Mouse (Mus musculus): ENCODE data around the gene Olfr1298. TPM values are rescaled to one million over a fixed set of nuclear protein-coding genes. Genes with fewer than 3 reads are reported as not detected.

Olfr1298 gene
- polyA plus RNA-seq (2015; fragmentation: Nextera tagmentation; extraction: Ambion mirVana), result not detected in 2 replicates

DNA sequence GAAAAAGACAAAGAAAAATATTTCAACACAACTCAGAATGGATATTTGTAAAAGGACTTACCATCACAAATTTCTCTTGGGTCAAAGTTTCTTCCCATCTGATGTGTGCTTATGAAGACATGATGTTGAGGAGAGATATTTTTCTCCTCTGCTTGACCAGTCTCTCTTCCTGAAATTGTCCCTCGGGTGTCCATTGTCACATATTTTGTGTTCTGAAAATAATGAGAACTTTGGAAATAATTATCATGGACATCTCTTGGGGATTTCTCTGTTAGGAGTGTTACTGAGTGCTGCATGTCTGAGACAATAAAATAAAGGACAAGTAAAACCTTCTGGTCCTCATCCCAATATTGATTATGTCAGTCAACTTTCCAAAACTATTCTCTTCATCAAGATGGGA lies at the start of gene Olfr1298:
TSS of gene Olfr1298 (minus strand) at position 101 of the 400 bp plus-strand sequence.
- no peaks in the 10 kb centered on the region for H3K36me3 ChIP-seq (ENCODE audit: control insufficient read depth, insufficient read depth)
- 93% methylated on average over 1 of the region's 1 CpGs for WGBS

DNA sequence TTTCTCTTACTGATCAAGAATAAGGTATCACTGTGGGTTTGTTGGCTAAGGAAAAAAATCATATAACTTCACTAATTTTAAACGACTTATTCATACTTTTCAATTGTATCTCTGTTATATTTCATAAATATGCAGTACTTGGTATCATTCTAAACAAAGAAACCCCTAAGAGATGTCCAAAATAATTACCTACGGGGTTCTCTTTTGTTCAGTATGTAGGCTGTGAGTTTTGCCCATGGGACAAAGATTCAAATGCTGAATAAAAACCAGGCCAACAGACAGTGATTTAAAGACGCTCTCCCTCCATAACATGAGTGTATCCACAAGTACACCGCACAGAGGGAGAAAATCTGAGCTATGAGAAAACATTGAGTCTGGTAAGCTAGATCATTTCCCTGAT lies 12.1 kb upstream of the Olfr1298 start, which contains the start of gene Olfr1299:
TSS of gene Olfr1299 (plus strand) at position 301 of the 400 bp plus-strand sequence.
- Histone ChIP-seq H3K27me3 (replicated peaks; ENCODE audit: control insufficient read depth, insufficient read depth, low read length) (no peaks in the 10 kb centered on the region), H3K4me1 (replicated peaks; ENCODE audit: control insufficient read depth, insufficient read depth, low read length) (no peaks in the 10 kb centered on the region), H3K9ac (replicated peaks; ENCODE audit: low read depth, low read length) (no peak within 1 kb of the TSS), H3K27ac (ENCODE audit: low read length) (no peak within 1 kb of the TSS), H3K36me3 (ENCODE audit: control insufficient read depth, insufficient read depth) (no peaks in the 10 kb centered on the region), H3K4me3 (replicated peaks; ENCODE audit: low read length) (no peak within 1 kb of the TSS), H3K9me3 (ENCODE audit: control insufficient read depth, low read length) (no peaks in the 10 kb centered on the region), H3K4me2 (ENCODE audit: low read length) (no peak within 1 kb of the TSS)
- 81% methylated on average over 4 of the region's 4 CpGs for WGBS
- no peak for ATAC-seq

More for the DNA sequence above, at the start of gene Olfr1298:
- no peak within 1 kb of the TSS for H3K4me2 ChIP-seq (ENCODE audit: low read length)
- H3K4me1 ChIP-seq (replicated peaks; ENCODE audit: control insufficient read depth, insufficient read depth, low read length), result no peaks in the 10 kb centered on the region
- no peak within 1 kb of the TSS for H3K4me3 ChIP-seq (replicated peaks; ENCODE audit: low read length)
- H3K27ac ChIP-seq (ENCODE audit: low read length), result no peak within 1 kb of the TSS
- H3K9ac ChIP-seq (replicated peaks; ENCODE audit: low read depth, low read length), result no peak within 1 kb of the TSS
- H3K9me3 ChIP-seq (ENCODE audit: control insufficient read depth, low read length), result no peaks in the 10 kb centered on the region
- no peak for ATAC-seq
- no peaks in the 10 kb centered on the region for H3K27me3 ChIP-seq (replicated peaks; ENCODE audit: control insufficient read depth, insufficient read depth, low read length)

DNA sequence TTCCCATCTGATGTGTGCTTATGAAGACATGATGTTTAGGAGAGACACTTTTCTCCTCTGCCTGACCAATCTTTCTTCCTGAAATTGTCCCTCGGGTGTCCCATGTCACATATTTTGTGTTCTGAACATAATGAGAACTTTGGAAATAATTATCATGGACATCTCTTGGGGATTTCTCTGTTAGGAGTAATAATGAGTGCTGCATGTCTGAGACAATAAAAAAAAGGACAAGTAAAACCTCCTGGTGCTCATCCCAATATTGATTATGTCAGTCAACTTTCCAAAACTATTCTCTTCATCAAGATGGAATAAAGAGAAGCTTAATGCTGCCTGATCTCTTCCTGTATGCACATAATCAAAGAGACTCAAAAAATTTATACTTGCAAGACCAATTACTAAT lies 22.6 kb downstream of the Olfr1298 start, which contains the start of gene Olfr1297:
TSS of gene Olfr1297 (minus strand) at position 101 of the 400 bp plus-strand sequence.
- no peaks in the 10 kb centered on the region for H3K36me3 ChIP-seq (ENCODE audit: control insufficient read depth, insufficient read depth)
- H3K4me3 ChIP-seq (replicated peaks; ENCODE audit: low read length), result no peak within 1 kb of the TSS
- H3K27ac ChIP-seq (ENCODE audit: low read length), result no peak within 1 kb of the TSS
- no peak for ATAC-seq
- WGBS, result 81% methylated on average over 1 of the region's 1 CpGs
- no peak within 1 kb of the TSS for H3K9ac ChIP-seq (replicated peaks; ENCODE audit: low read depth, low read length)
- H3K4me2 ChIP-seq (ENCODE audit: low read length), result no peak within 1 kb of the TSS
- H3K9me3 ChIP-seq (ENCODE audit: control insufficient read depth, low read length), result no peaks in the 10 kb centered on the region
- H3K27me3 ChIP-seq (replicated peaks; ENCODE audit: control insufficient read depth, insufficient read depth, low read length), result no peaks in the 10 kb centered on the region
- no peaks in the 10 kb centered on the region for H3K4me1 ChIP-seq (replicated peaks; ENCODE audit: control insufficient read depth, insufficient read depth, low read length)

Other genes with a start within 250 kb of the Olfr1298 start
- gene Olfr1286, start 226.1 kb downstream of the Olfr1298 start, polyA plus RNA-seq (2015; fragmentation: Nextera tagmentation; extraction: Ambion mirVana), result not detected in 2 replicates
- not detected in 2 replicates for gene Olfr1287, start 200.1 kb downstream of the Olfr1298 start, polyA plus RNA-seq (2015; fragmentation: Nextera tagmentation; extraction: Ambion mirVana)
- not detected in 2 replicates for gene Olfr1288, start 175.1 kb downstream of the Olfr1298 start, polyA plus RNA-seq (2015; fragmentation: Nextera tagmentation; extraction: Ambion mirVana)
- not detected in 2 replicates for gene Olfr1289, start 168.4 kb downstream of the Olfr1298 start, polyA plus RNA-seq (2015; fragmentation: Nextera tagmentation; extraction: Ambion mirVana)
- gene Olfr1290, start 155.4 kb downstream of the Olfr1298 start, polyA plus RNA-seq (2015; fragmentation: Nextera tagmentation; extraction: Ambion mirVana), result not detected in 2 replicates
- gene Olfr1291-ps1, start 152.0 kb downstream of the Olfr1298 start, polyA plus RNA-seq (2015; fragmentation: Nextera tagmentation; extraction: Ambion mirVana), result not detected in 2 replicates
- not detected in 2 replicates for gene Olfr1293-ps, start 124.0 kb downstream of the Olfr1298 start, polyA plus RNA-seq (2015; fragmentation: Nextera tagmentation; extraction: Ambion mirVana)
- gene Olfr1294, start 108.9 kb downstream of the Olfr1298 start, polyA plus RNA-seq (2015; fragmentation: Nextera tagmentation; extraction: Ambion mirVana), result not detected in 2 replicates
- gene Olfr1295, start 79.5 kb downstream of the Olfr1298 start, polyA plus RNA-seq (2015; fragmentation: Nextera tagmentation; extraction: Ambion mirVana), result not detected in 2 replicates
- not detected in 2 replicates for gene Olfr1297, start 22.7 kb downstream of the Olfr1298 start, polyA plus RNA-seq (2015; fragmentation: Nextera tagmentation; extraction: Ambion mirVana)
- not detected in 2 replicates for gene Olfr1299, start 12.2 kb upstream of the Olfr1298 start, polyA plus RNA-seq (2015; fragmentation: Nextera tagmentation; extraction: Ambion mirVana)
- not detected in 2 replicates for gene Olfr1301, start 101.8 kb upstream of the Olfr1298 start, polyA plus RNA-seq (2015; fragmentation: Nextera tagmentation; extraction: Ambion mirVana)
- gene Olfr1302, start 128.2 kb upstream of the Olfr1298 start, polyA plus RNA-seq (2015; fragmentation: Nextera tagmentation; extraction: Ambion mirVana), result not detected in 2 replicates
- not detected in 2 replicates for gene Olfr1303, start 171.1 kb upstream of the Olfr1298 start, polyA plus RNA-seq (2015; fragmentation: Nextera tagmentation; extraction: Ambion mirVana)
- not detected in 2 replicates for gene Olfr1305, start 227.9 kb upstream of the Olfr1298 start, polyA plus RNA-seq (2015; fragmentation: Nextera tagmentation; extraction: Ambion mirVana)